Mouse (Mus musculus): ENCODE results near the gene Ogfod2. TPM values are rescaled to one million over a fixed set of nuclear protein-coding genes. Genes with fewer than 3 reads are reported as not detected.

Ogfod2 gene
- total RNA-seq (2015; ENCODE audit: low replicate concordance) = 2.5 TPM in 1 of 2 replicates, not detected in the other
- total RNA-seq (2017; ENCODE audit: low replicate concordance) = 3.5 and 15.1 TPM in 2 replicates

DNA sequence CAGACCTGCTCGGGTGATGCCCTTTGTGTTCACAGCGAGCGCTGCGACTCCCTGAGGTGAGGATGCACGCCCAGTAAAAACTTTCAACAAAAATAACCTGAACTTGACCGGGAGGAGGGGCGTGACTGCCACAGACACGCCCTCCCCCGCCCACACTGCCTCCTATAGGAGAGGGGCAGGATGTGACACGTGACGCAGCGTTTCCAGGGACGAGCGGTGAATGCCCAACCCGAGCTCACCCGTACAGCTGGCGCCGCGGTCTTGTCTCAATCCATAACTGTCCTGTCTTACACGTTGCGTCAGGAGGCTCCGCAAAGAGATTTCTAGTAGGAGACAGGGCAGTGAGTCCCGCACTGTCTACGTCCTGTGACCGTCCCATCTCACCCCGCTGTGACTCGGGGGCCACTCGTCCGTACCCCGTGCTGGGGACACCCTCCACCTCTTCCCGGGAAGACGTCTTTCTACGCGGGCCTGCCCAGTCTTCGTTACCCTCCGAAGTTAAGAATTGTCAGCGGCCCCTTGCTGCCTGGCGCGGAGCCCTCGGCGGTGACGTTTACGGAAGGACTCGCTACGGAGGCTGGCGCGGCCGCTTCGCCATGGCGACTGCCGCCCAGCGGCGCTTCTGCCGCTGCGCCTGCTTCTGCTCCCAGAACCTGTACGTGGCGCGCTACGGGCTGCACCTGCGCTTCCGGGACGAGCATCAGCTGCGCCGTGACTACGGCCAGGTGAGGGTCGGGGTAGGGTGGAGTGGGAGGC is at the start of gene Ogfod2:
Ogfod2 (plus strand) TSS at position 556 of the 756 bp plus-strand sequence.
- peak; percentile 86 for ATAC-seq (replicated peaks; ENCODE audit: low FRiP score, poor library complexity, severe bottlenecking)

DNA sequence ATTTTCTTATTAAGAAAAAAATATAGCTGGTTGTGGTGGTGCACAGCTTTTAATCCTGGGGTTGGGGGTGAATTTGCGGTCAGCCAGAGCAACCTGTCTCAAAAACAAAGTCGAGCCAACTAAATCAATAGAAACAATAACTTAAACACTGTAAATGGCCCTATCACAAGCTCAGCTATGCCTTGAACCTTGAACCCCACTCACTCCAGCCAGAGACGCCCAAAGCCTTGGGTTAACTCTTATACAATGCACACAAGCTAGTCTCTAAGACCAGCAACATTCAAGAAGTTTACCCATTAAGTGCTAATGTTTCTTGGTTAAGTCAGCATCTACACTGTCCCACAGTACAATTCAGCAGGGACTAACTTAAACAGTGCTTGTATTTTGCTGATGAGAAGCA is 42.4 kb upstream of the Ogfod2 start:
- no peak for ATAC-seq (replicated peaks; ENCODE audit: low FRiP score, poor library complexity, severe bottlenecking)

GRCm38 (mm10) chr5:124073682-124074081 is 38.4 kb upstream of the Ogfod2 start:
- ATAC-seq (replicated peaks; ENCODE audit: low FRiP score, poor library complexity, severe bottlenecking) = no peak

GRCm38 (mm10) chr5:124074845-124075307 is 37.2 kb upstream of the Ogfod2 start:
- ATAC-seq (replicated peaks; ENCODE audit: low FRiP score, poor library complexity, severe bottlenecking) = no peak

- ATAC-seq (replicated peaks; ENCODE audit: low FRiP score, poor library complexity, severe bottlenecking) = no peak
Measured at GRCm38 (mm10) chr5:124075716-124076115, 36.4 kb upstream of the Ogfod2 start.

GRCm38 (mm10) chr5:124076559-124076958 is 35.5 kb upstream of the Ogfod2 start:
- no peak for ATAC-seq (replicated peaks; ENCODE audit: low FRiP score, poor library complexity, severe bottlenecking)

DNA sequence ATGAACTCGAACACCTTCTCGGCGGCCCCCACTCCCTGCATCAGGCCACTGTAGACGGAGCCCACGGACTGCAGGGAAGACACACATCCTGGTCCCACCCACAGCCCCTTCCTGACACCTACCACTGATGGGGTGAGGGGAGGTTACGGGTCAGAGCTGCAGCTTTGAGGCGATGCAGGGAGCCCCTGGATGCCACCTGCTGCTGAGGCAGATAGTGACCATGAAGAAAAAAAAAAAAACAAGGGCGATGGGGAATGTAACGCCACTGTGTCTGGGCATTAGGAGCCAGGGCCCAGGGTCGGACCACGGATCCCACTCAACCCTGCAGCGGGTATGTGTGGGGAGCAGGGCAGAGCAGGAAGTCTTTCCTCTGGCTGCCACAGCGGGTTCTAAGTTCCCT is 34.9 kb upstream of the Ogfod2 start:
- no peak for ATAC-seq (replicated peaks; ENCODE audit: low FRiP score, poor library complexity, severe bottlenecking)

DNA sequence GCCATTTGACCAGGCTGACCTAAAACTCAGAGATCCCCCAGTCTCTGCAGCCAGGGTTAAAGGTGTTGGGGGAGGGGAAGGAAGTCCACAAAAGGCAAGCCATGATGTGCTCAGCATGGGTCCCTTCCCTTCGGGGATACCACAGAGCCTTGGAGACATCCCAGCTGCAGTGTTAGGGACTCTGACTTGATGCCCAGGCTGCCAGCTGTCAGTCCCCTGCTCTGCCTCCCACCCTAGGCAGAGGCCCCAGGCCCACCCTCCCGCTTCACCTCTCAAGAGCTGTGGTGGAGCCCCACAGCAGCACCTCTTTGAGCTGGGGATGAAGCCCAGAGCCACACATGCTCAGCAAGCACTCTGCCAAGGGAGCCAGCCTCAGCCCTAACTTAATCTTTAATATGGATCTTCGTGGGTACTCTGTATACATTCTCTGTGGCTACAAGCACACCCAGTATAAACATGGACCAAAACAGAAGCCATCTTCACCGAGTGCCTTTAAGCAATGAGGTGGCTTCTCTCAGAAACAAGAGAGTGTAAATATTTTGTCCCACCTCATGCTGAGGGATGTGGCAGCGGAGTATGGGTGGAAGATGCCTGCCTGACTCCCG is 34.1 kb upstream of the Ogfod2 start:
- ATAC-seq (replicated peaks; ENCODE audit: low FRiP score, poor library complexity, severe bottlenecking) = no peak

- ATAC-seq (replicated peaks; ENCODE audit: low FRiP score, poor library complexity, severe bottlenecking) = no peak
Measured at GRCm38 (mm10) chr5:124078794-124079416, 33.2 kb upstream of the Ogfod2 start.

- no peak for ATAC-seq (replicated peaks; ENCODE audit: low FRiP score, poor library complexity, severe bottlenecking)
Measured at GRCm38 (mm10) chr5:124079880-124080279, 32.2 kb upstream of the Ogfod2 start.

DNA sequence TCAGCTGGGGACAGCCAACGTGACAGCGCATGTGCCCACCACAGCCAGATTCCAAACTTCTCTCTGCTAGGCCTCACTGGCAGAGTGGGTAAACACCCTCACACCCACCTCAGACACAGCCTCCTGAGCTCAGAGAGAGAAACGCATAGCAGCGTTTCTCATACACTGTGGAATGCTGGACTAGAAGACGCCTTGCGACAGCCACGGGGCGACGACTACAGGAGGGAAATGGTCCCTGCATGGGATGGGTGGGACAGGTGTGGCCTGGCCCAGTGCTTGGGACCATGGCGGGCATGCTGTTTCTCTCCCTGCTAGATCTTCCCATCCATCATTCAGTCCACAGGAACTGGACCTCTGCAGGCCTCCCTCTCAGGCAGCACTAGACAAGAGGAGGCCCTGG is 29.6 kb upstream of the Ogfod2 start:
- no peak for ATAC-seq (replicated peaks; ENCODE audit: low FRiP score, poor library complexity, severe bottlenecking)

GRCm38 (mm10) chr5:124082941-124083688 is 29.0 kb upstream of the Ogfod2 start:
- no peak for ATAC-seq (replicated peaks; ENCODE audit: low FRiP score, poor library complexity, severe bottlenecking)

DNA sequence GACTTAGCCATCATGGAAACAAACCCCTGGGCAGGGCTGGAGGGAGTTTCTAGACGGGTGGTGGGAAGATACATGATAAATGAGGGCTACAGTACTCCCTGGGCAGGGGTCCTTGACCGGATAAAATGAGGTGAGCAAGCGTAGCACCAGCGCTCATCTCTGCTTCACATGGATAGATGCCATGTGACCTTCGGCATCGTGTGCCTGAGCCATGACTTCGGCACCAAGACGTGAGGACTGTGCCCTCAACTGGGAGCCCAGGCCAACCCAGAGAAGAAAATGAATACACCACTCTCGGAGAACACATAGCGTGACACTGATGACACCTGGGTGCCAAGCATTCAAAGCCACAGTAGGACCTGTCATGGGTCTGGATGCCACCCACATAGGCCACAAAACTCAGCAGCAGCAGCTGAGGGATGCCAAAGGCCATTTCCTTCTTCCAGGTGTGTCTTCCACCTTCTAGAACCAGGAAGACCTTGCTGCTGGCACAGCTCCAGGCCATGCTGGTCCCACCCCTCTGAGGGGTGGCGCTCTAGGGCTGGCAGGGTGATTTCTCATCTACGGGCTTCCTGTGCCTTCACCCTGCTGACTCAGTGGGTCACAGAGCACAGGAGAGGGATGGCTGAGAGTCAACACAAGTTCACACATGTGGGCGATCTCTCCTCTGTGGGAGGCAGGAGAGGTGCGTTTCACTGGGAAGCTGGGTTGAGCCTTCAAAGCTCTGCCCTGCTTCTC is 28.1 kb upstream of the Ogfod2 start:
- no peak for ATAC-seq (replicated peaks; ENCODE audit: low FRiP score, poor library complexity, severe bottlenecking)

- peak; percentile 67 for ATAC-seq (replicated peaks; ENCODE audit: low FRiP score, poor library complexity, severe bottlenecking)
Measured at GRCm38 (mm10) chr5:124084588-124085173, 27.4 kb upstream of the Ogfod2 start.

DNA sequence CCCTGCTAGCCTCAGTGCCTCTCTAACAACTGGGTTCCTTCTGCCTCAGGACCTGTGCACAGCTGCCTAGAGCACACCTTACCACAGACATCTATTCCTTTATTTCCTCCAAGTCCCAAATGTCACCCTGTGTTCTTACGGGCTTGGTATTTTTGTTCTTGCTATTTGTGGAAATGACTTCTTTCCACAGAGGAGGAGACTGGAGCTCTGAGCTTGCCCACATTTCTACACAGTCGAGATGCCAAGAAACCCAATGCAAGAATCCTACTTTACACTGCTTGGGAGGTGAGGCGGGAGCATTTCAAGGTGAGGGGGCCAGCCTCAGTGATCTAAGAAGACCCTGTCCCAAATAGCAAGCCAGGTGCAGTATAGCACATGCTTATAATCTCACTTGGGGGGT is 26.6 kb upstream of the Ogfod2 start:
- ATAC-seq (replicated peaks; ENCODE audit: low FRiP score, poor library complexity, severe bottlenecking) = no peak

DNA sequence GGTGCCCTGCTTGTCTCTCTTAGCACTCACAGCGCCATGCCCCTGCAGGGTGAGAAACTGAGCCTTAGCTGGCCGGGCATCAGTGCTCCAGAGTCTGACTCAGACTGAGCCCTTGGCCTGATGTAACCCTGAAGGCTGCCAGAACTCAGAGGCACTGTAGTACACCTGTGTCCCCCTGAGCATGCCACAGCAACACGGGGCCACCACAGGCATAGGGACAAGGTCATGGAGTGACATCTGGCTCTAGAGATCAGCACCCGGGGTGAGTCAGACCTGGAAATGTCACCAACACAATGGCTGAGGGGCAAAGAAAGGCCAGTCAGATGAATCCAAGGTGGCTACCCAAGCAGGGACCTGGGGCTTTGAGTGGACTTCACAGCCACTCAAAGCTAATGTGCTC is 25.2 kb upstream of the Ogfod2 start:
- ATAC-seq (replicated peaks; ENCODE audit: low FRiP score, poor library complexity, severe bottlenecking) = no peak

DNA sequence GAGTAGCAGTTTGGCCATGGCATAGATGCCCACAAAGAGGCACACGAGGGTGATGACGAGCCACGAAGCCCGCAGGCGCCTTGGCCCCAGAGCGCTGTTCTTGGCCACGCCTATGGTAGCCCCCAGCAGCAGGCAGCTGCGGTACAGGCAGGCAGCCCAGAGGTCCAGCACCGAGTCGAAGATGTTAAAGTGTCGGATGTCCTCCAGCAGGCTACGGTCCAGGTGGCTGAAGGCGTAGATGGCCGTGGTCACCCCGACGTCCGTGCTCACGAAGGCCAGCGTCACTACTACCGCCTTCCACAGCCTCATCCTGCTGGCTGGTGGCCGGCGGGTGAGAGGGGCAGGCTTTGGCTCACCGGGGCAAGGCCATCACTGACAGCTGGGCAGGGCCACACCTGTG is 22.2 kb upstream of the Ogfod2 start:
- ATAC-seq (replicated peaks; ENCODE audit: low FRiP score, poor library complexity, severe bottlenecking) = no peak

DNA sequence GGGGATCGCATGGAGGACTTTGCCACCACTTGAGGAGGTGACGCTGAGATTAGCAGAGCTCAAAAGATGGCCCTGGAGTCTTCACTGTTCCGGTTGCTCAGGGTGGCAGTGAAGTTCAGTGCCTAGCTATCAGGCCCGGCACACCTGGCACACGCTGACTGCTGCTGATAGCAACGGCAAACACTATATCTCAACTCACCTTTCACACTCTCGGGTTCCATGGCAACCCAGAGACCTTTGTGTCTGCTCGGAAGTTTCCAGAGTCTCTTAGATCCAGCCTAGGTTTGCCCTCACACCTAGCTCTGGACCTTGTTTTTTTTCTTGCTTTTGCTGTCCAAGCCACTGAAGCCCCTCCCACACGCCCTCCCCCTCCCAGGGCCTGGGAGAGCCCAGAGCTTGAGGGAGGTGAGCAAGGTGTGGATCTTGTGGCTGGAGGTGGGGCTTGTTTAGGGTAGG is 20.1 kb upstream of the Ogfod2 start:
- ATAC-seq (replicated peaks; ENCODE audit: low FRiP score, poor library complexity, severe bottlenecking) = peak; percentile 66
